Mouse (Mus musculus): ENCODE measurements around the gene Ephb2. TPM values are rescaled to one million over a fixed set of nuclear protein-coding genes. Genes with fewer than 3 reads are reported as not detected.

Ephb2 gene
- polyA plus RNA-seq, 1 experiment = not detected

- Histone ChIP-seq H3K4me3 (replicated peaks) (no peak overlapping the region), H3K36me3 (ENCODE audit: control insufficient read depth) (no peaks in the 10 kb centered on the region), H3K27me3 (ENCODE audit: control insufficient read depth) (no peaks in the 10 kb centered on the region), H3K4me1 (ENCODE audit: control insufficient read depth) (no peaks in the 10 kb centered on the region), H3K9me3 (ENCODE audit: control insufficient read depth, low read length) (no peaks in the 10 kb centered on the region)
- no peak for TF ChIP-seq TAL1 (IDR thresholded peaks at IDR 0.05; ENCODE audit: low read length)
- TF ChIP-seq GATA1 (IDR thresholded peaks at IDR 0.05; ENCODE audit: low read length) = no peak
These were observed 134.6 kb downstream of the Ephb2 start for GRCm38 (mm10) chr4:136701236-136701635.

GRCm38 (mm10) chr4:136699084-136699450, 136.7 kb downstream of the Ephb2 start:
- Histone ChIP-seq H3K9me3 (ENCODE audit: control insufficient read depth, low read length) (no peaks in the 10 kb centered on the region), H3K4me1 (ENCODE audit: control insufficient read depth) (no peaks in the 10 kb centered on the region), H3K27me3 (ENCODE audit: control insufficient read depth) (no peaks in the 10 kb centered on the region), H3K4me3 (replicated peaks) (no peak overlapping the region), H3K36me3 (ENCODE audit: control insufficient read depth) (no peaks in the 10 kb centered on the region)
- TF ChIP-seq TAL1 (IDR thresholded peaks at IDR 0.05; ENCODE audit: low read length) (no peak), GATA1 (IDR thresholded peaks at IDR 0.05; ENCODE audit: low read length) (no peak)

GRCm38 (mm10) chr4:136698404-136699083, 137.2 kb downstream of the Ephb2 start:
- Histone ChIP-seq H3K36me3 (ENCODE audit: control insufficient read depth) (no peaks in the 10 kb centered on the region), H3K4me1 (ENCODE audit: control insufficient read depth) (no peaks in the 10 kb centered on the region), H3K27me3 (ENCODE audit: control insufficient read depth) (no peaks in the 10 kb centered on the region), H3K4me3 (replicated peaks) (no peak overlapping the region), H3K9me3 (ENCODE audit: control insufficient read depth, low read length) (no peaks in the 10 kb centered on the region)
- no peak for TF ChIP-seq TAL1 (IDR thresholded peaks at IDR 0.05; ENCODE audit: low read length)
- no peak for TF ChIP-seq GATA1 (IDR thresholded peaks at IDR 0.05; ENCODE audit: low read length)

GRCm38 (mm10) chr4:136697325-136697724, 138.5 kb downstream of the Ephb2 start:
- Histone ChIP-seq H3K27me3 (ENCODE audit: control insufficient read depth) (no peaks in the 10 kb centered on the region), H3K9me3 (ENCODE audit: control insufficient read depth, low read length) (no peaks in the 10 kb centered on the region), H3K36me3 (ENCODE audit: control insufficient read depth) (no peaks in the 10 kb centered on the region), H3K4me3 (replicated peaks) (no peak overlapping the region), H3K4me1 (ENCODE audit: control insufficient read depth) (no peaks in the 10 kb centered on the region)
- TF ChIP-seq TAL1 (IDR thresholded peaks at IDR 0.05; ENCODE audit: low read length) (no peak), GATA1 (IDR thresholded peaks at IDR 0.05; ENCODE audit: low read length) (no peak)

- no peaks in the 10 kb centered on the region for H3K36me3 ChIP-seq (ENCODE audit: control insufficient read depth)
- no peak overlapping the region for H3K4me3 ChIP-seq (replicated peaks)
- TF ChIP-seq TAL1 (IDR thresholded peaks at IDR 0.05; ENCODE audit: low read length) (no peak), GATA1 (IDR thresholded peaks at IDR 0.05; ENCODE audit: low read length) (no peak)
- H3K9me3 ChIP-seq (ENCODE audit: control insufficient read depth, low read length) = no peaks in the 10 kb centered on the region
- H3K27me3 ChIP-seq (ENCODE audit: control insufficient read depth) = no peaks in the 10 kb centered on the region
- H3K4me1 ChIP-seq (ENCODE audit: control insufficient read depth) = no peaks in the 10 kb centered on the region
These were observed 139.3 kb downstream of the Ephb2 start for GRCm38 (mm10) chr4:136696381-136696925.

GRCm38 (mm10) chr4:136695696-136696095, 140.1 kb downstream of the Ephb2 start:
- Histone ChIP-seq H3K36me3 (ENCODE audit: control insufficient read depth) (no peaks in the 10 kb centered on the region), H3K27me3 (ENCODE audit: control insufficient read depth) (no peaks in the 10 kb centered on the region), H3K9me3 (ENCODE audit: control insufficient read depth, low read length) (no peaks in the 10 kb centered on the region)

GRCm38 (mm10) chr4:136690034-136690433, 145.8 kb downstream of the Ephb2 start:
- Histone ChIP-seq H3K27me3 (ENCODE audit: control insufficient read depth) (no peaks in the 10 kb centered on the region), H3K9me3 (ENCODE audit: control insufficient read depth, low read length) (no peaks in the 10 kb centered on the region), H3K36me3 (ENCODE audit: control insufficient read depth) (no peaks in the 10 kb centered on the region), H3K4me3 (replicated peaks) (no peak overlapping the region), H3K4me1 (ENCODE audit: control insufficient read depth) (no peaks in the 10 kb centered on the region)
- no peak for TF ChIP-seq GATA1 (IDR thresholded peaks at IDR 0.05; ENCODE audit: low read length)
- no peak for TF ChIP-seq TAL1 (IDR thresholded peaks at IDR 0.05; ENCODE audit: low read length)

More at GRCm38 (mm10) chr4:136695696-136696095, 140.1 kb downstream of the Ephb2 start:
- H3K4me1 ChIP-seq (ENCODE audit: control insufficient read depth) = no peaks in the 10 kb centered on the region
- no peak for TF ChIP-seq TAL1 (IDR thresholded peaks at IDR 0.05; ENCODE audit: low read length)
- TF ChIP-seq GATA1 (IDR thresholded peaks at IDR 0.05; ENCODE audit: low read length) = no peak
- H3K4me3 ChIP-seq (replicated peaks) = no peak overlapping the region

GRCm38 (mm10) chr4:136688113-136688512, 147.7 kb downstream of the Ephb2 start:
- no peaks in the 10 kb centered on the region for H3K9me3 ChIP-seq (ENCODE audit: control insufficient read depth, low read length)
- TF ChIP-seq TAL1 (IDR thresholded peaks at IDR 0.05; ENCODE audit: low read length) (no peak), GATA1 (IDR thresholded peaks at IDR 0.05; ENCODE audit: low read length) (no peak)
- no peaks in the 10 kb centered on the region for H3K4me1 ChIP-seq (ENCODE audit: control insufficient read depth)
- H3K4me3 ChIP-seq (replicated peaks) = no peak overlapping the region
- H3K27me3 ChIP-seq (ENCODE audit: control insufficient read depth) = no peaks in the 10 kb centered on the region
- H3K36me3 ChIP-seq (ENCODE audit: control insufficient read depth) = no peaks in the 10 kb centered on the region

DNA sequence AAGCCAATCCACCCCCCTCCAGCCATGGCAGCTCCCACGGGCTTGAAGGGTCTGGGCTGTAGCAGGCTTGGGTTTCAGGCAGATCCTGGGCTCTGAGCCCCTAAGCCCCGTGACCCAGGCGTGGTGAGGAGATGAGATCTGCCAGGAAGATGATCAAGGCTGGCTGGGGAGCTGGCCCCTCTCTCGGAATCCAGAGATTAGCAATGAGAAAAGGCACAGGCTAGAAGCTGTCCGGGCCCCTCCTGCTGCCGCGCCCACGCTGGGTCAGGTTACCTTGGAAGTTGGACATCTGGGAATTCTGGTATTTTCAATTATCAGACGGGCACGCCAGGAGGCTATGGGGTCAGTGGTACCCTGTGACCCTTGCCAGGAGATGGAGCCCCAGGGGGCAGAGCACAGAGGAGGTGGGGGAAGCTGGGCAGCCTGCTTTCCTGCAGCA, 150.3 kb downstream of the Ephb2 start:
- H3K9me3 ChIP-seq (ENCODE audit: control insufficient read depth, low read length) = no peaks in the 10 kb centered on the region
- no peak for TF ChIP-seq TAL1 (IDR thresholded peaks at IDR 0.05; ENCODE audit: low read length)
- no peak for TF ChIP-seq GATA1 (IDR thresholded peaks at IDR 0.05; ENCODE audit: low read length)
- H3K4me1 ChIP-seq (ENCODE audit: control insufficient read depth) = no peaks in the 10 kb centered on the region
- no peaks in the 10 kb centered on the region for H3K36me3 ChIP-seq (ENCODE audit: control insufficient read depth)
- no peak overlapping the region for H3K4me3 ChIP-seq (replicated peaks)
- no peaks in the 10 kb centered on the region for H3K27me3 ChIP-seq (ENCODE audit: control insufficient read depth)
